Mouse (Mus musculus): Measurements from ENCODE around the gene Igf2r. TPM values are rescaled to one million over a fixed set of nuclear protein-coding genes. Genes with fewer than 3 reads are reported as not detected.
"Not testable (repeated sequence)": the region's sequence is repeated elsewhere in the genome, so short reads cannot be mapped to it uniquely, and the experiment has no call there.

The Igf2r gene
- polyA plus RNA-seq, 1 experiment from 2014 or later: 11.5 TPM

- no peak overlapping the region for H3K4me3 ChIP-seq
- no peak overlapping the region for H3K4me2 ChIP-seq
- H3K9ac ChIP-seq: no peak overlapping the region
- H3K9me3 ChIP-seq: no peaks in the 10 kb centered on the region
- no peak for ATAC-seq (ENCODE audit: low read depth)
- H3K4me1 ChIP-seq (replicated peaks): no peaks in the 10 kb centered on the region
- H3K27me3 ChIP-seq: no peaks in the 10 kb centered on the region
- no peak overlapping the region for H3K27ac ChIP-seq (replicated peaks)
- WGBS: 94% methylated on average over 6 of the region's 6 CpGs
- H3K36me3 ChIP-seq: peaks cover 99% of the 10 kb centered on the region
These were observed 69.1 kb downstream of the Igf2r start for GRCm38 (mm10) chr17:12700373-12700772.

GRCm38 (mm10) chr17:12691899-12692298 is 77.6 kb downstream of the Igf2r start:
- Histone ChIP-seq H3K4me1 (replicated peaks) (no peaks in the 10 kb centered on the region), H3K4me3 (no peak overlapping the region), H3K9ac (no peak overlapping the region), H3K4me2 (no peak overlapping the region), H3K9me3 (no peaks in the 10 kb centered on the region), H3K27ac (replicated peaks) (no peak overlapping the region), H3K36me3 (peaks cover 97% of the 10 kb centered on the region), H3K27me3 (no peaks in the 10 kb centered on the region)
- ATAC-seq (ENCODE audit: low read depth): no peak
- WGBS: 95% methylated on average over 7 of the region's 7 CpGs

GRCm38 (mm10) chr17:12689537-12689936 is 79.9 kb downstream of the Igf2r start:
- peaks cover 100% of the 10 kb centered on the region for H3K36me3 ChIP-seq

GRCm38 (mm10) chr17:12688427-12689110 is 80.9 kb downstream of the Igf2r start:
- Histone ChIP-seq H3K4me3 (no peak overlapping the region), H3K4me1 (replicated peaks) (no peaks in the 10 kb centered on the region), H3K36me3 (peaks cover 100% of the 10 kb centered on the region), H3K9ac (no peak overlapping the region), H3K9me3 (no peaks in the 10 kb centered on the region), H3K27me3 (no peaks in the 10 kb centered on the region), H3K4me2 (no peak overlapping the region), H3K27ac (replicated peaks) (no peak overlapping the region)
- WGBS: 87% methylated on average over 20 of the region's 20 CpGs
- ATAC-seq (ENCODE audit: low read depth): peak; percentile 58; the same call in 1 of the 2 replicates

More at GRCm38 (mm10) chr17:12689537-12689936, 79.9 kb downstream of the Igf2r start:
- H3K4me2 ChIP-seq: no peak overlapping the region
- 75% methylated on average over 3 of the region's 3 CpGs for WGBS
- H3K4me1 ChIP-seq (replicated peaks): no peaks in the 10 kb centered on the region
- no peak overlapping the region for H3K4me3 ChIP-seq
- no peak overlapping the region for H3K9ac ChIP-seq
- H3K27me3 ChIP-seq: no peaks in the 10 kb centered on the region
- no peak overlapping the region for H3K27ac ChIP-seq (replicated peaks)
- H3K9me3 ChIP-seq: no peaks in the 10 kb centered on the region
- ATAC-seq (ENCODE audit: low read depth): no peak

- Histone ChIP-seq H3K27me3 (no peaks in the 10 kb centered on the region), H3K4me2 (no peak overlapping the region), H3K9me3 (no peaks in the 10 kb centered on the region), H3K36me3 (peaks cover 78% of the 10 kb centered on the region), H3K27ac (replicated peaks) (no peak overlapping the region), H3K9ac (no peak overlapping the region), H3K4me1 (replicated peaks) (no peaks in the 10 kb centered on the region), H3K4me3 (no peak overlapping the region)
- no peak for ATAC-seq (ENCODE audit: low read depth)
- WGBS: 89% methylated on average over 7 of the region's 7 CpGs
These were observed 84.4 kb downstream of the Igf2r start for GRCm38 (mm10) chr17:12684928-12685624.

- peaks cover 76% of the 10 kb centered on the region for H3K36me3 ChIP-seq
- no peak overlapping the region for H3K4me3 ChIP-seq
These were observed 85.1 kb downstream of the Igf2r start for GRCm38 (mm10) chr17:12684412-12684811.

GRCm38 (mm10) chr17:12683582-12683981 is 85.9 kb downstream of the Igf2r start:
- Histone ChIP-seq H3K36me3 (peaks cover 67% of the 10 kb centered on the region), H3K4me3 (no peak overlapping the region), H3K4me2 (no peak overlapping the region), H3K27ac (replicated peaks) (no peak overlapping the region), H3K9me3 (peaks cover 5% of the 10 kb centered on the region; the same call in 1 of the 2 replicates), H3K27me3 (no peaks in the 10 kb centered on the region), H3K9ac (no peak overlapping the region), H3K4me1 (replicated peaks) (no peaks in the 10 kb centered on the region)
- no peak for ATAC-seq (ENCODE audit: low read depth)
- WGBS: 93% methylated on average over 13 of the region's 13 CpGs

More at GRCm38 (mm10) chr17:12684412-12684811, 85.1 kb downstream of the Igf2r start:
- no peak overlapping the region for H3K9ac ChIP-seq
- no peak overlapping the region for H3K4me2 ChIP-seq
- H3K27ac ChIP-seq (replicated peaks): no peak overlapping the region
- no peaks in the 10 kb centered on the region for H3K27me3 ChIP-seq
- H3K9me3 ChIP-seq: peaks cover 2% of the 10 kb centered on the region; the same call in 1 of the 2 replicates
- ATAC-seq (ENCODE audit: low read depth): no peak
- 80% methylated on average over 4 of the region's 4 CpGs for WGBS
- H3K4me1 ChIP-seq (replicated peaks): no peaks in the 10 kb centered on the region

- Histone ChIP-seq H3K27me3 (no peaks in the 10 kb centered on the region), H3K4me1 (replicated peaks) (no peaks in the 10 kb centered on the region), H3K27ac (replicated peaks) (no peak overlapping the region), H3K36me3 (peaks cover 14% of the 10 kb centered on the region), H3K9me3 (peaks cover 5% of the 10 kb centered on the region; the same call in 1 of the 2 replicates), H3K9ac (no peak overlapping the region), H3K4me3 (no peak overlapping the region), H3K4me2 (no peak overlapping the region)
- no peak for ATAC-seq (ENCODE audit: low read depth)
These were observed 91.2 kb downstream of the Igf2r start for GRCm38 (mm10) chr17:12678261-12678660.

GRCm38 (mm10) chr17:12677139-12677538 is 92.3 kb downstream of the Igf2r start:
- no peak overlapping the region for H3K27ac ChIP-seq (replicated peaks)
- no peak for ATAC-seq (ENCODE audit: low read depth)
- H3K4me1 ChIP-seq (replicated peaks): no peaks in the 10 kb centered on the region
- H3K9me3 ChIP-seq: peaks cover 5% of the 10 kb centered on the region; the same call in 1 of the 2 replicates
- H3K4me3 ChIP-seq: no peak overlapping the region
- no peak overlapping the region for H3K4me2 ChIP-seq
- H3K9ac ChIP-seq: no peak overlapping the region
- peaks cover 5% of the 10 kb centered on the region; the same call in 1 of the 2 replicates for H3K36me3 ChIP-seq
- no peaks in the 10 kb centered on the region for H3K27me3 ChIP-seq

GRCm38 (mm10) chr17:12675646-12676045 is 93.8 kb downstream of the Igf2r start, which contains the start of gene Slc22a1:
Gene Slc22a1, minus strand, starts transcription at chr17:12675829.
- peaks cover 5% of the 10 kb centered on the region; the same call in 1 of the 2 replicates for H3K9me3 ChIP-seq
- no peak within 1 kb of the TSS for H3K4me3 ChIP-seq
- H3K4me2 ChIP-seq: no peak within 1 kb of the TSS
- H3K27me3 ChIP-seq: no peaks in the 10 kb centered on the region
- no peak for ATAC-seq (ENCODE audit: low read depth)
- H3K4me1 ChIP-seq (replicated peaks): no peaks in the 10 kb centered on the region
- WGBS: 92% methylated on average over 7 of the region's 7 CpGs
- H3K9ac ChIP-seq: no peak within 1 kb of the TSS
- H3K36me3 ChIP-seq: peaks cover 5% of the 10 kb centered on the region; the same call in 1 of the 2 replicates
- H3K27ac ChIP-seq (replicated peaks): no peak within 1 kb of the TSS

- H3K4me3 ChIP-seq; H3K27ac ChIP-seq (replicated peaks); H3K4me2 ChIP-seq; ATAC-seq (ENCODE audit: low read depth); H3K4me1 ChIP-seq (replicated peaks); H3K36me3 ChIP-seq; H3K9me3 ChIP-seq; H3K9ac ChIP-seq; H3K27me3 ChIP-seq: not testable (repeated sequence)
- 90% methylated on average over 7 of the region's 7 CpGs for WGBS
These were observed 94.5 kb downstream of the Igf2r start for GRCm38 (mm10) chr17:12674980-12675379.

GRCm38 (mm10) chr17:12673871-12674270 is 95.6 kb downstream of the Igf2r start:
- ATAC-seq (ENCODE audit: low read depth): no peak
- no peak overlapping the region for H3K9ac ChIP-seq
- H3K27ac ChIP-seq (replicated peaks): no peak overlapping the region
- no peaks in the 10 kb centered on the region for H3K36me3 ChIP-seq
- no peak overlapping the region for H3K4me3 ChIP-seq
- no peak overlapping the region for H3K4me2 ChIP-seq
- WGBS: 80% methylated on average over 3 of the region's 3 CpGs
- H3K4me1 ChIP-seq (replicated peaks): peaks cover 8% of the 10 kb centered on the region
- H3K27me3 ChIP-seq: no peaks in the 10 kb centered on the region
- H3K9me3 ChIP-seq: no peaks in the 10 kb centered on the region
